Mouse (Mus musculus): ENCODE measurements at regions not wholly inside any gene's neighbourhood (a gene's known extent, or its start where the extent isn't known, plus 50 kb on each side); places are given as distances from the start of the nearest gene placed in this dataset.

DNA sequence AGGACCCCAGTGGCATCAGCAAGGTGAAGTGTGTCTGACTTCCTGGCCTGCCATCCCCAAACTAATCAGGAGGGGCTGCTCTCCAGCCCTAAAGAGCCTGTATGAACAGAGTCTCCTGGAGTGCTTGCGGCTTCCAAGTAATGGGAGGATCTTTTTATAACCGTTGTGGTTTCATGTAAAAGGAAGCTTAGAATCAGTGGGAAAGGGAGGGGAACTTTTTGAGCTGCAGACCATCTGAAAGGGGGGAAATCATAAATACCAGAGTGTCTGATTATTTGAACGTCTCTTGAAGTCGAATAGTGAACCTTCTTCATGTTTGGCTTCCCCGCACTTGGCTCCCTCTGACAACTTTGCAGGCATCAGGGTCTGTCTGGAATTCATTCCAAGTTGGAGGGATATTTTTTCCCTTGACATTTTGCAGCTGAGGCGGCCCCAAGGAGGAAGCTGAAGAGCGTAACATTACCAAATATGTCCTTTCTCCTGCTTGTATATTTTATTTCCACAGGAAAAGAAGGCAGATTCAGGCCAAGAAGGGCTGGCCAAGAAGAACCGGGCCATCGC, 147.2 kb upstream of the Ccn2 start:
- no peak for TF ChIP-seq CTCF (IDR thresholded peaks at IDR 0.05; ENCODE audit: insufficient read depth, low read depth, low read length)
- TF ChIP-seq POLR2A (IDR thresholded peaks at IDR 0.05; ENCODE audit: insufficient read depth, low read depth, low read length): no peak
